Mouse (Mus musculus) embryonic facial prominence, embryonic 13.5 days (tissue): ENCODE measurements around the gene Pcnx3. TPM values are rescaled to one million over a fixed set of nuclear protein-coding genes. Genes with fewer than 3 reads are reported as not detected.

Experiments used
- ATAC-seq: fragments of 200-750 bp; cut with Nextera tagmentation; 2 replicates; pipeline ENCODE4 v1.8.0; 2017; ENCODE audit warnings: low read depth; ENCODE audit not compliant: insufficient number of reproducible peaks, insufficient read depth, low FRiP score, low TSS enrichment
- H3K27ac ChIP-seq: fragments of 300-500 bp; sonication (generic); 2 replicates; pipeline ENCODE4 v1.5.1; 2015; ENCODE audit warnings: moderate library complexity, mild to moderate bottlenecking, inconsistent platforms
- H3K27me3 ChIP-seq: fragments of 300-500 bp; sonication (generic); 2 replicates; pipeline ENCODE4 v1.6.1; 2015; ENCODE audit warnings: mild to moderate bottlenecking, inconsistent platforms
- H3K36me3 ChIP-seq: fragments of 300-500 bp; sonication (generic); 2 replicates; pipeline ENCODE4 v1.6.1; 2015; ENCODE audit warnings: mild to moderate bottlenecking, inconsistent platforms
- H3K4me1 ChIP-seq: fragments of 300-500 bp; sonication (generic); 2 replicates; pipeline ENCODE4 v1.6.1; 2015; ENCODE audit warnings: inconsistent platforms
- H3K4me2 ChIP-seq: fragments of 300-500 bp; sonication (generic); 2 replicates; pipeline ENCODE4 v1.6.1; 2015; ENCODE audit warnings: moderate library complexity, mild to moderate bottlenecking, inconsistent platforms
- H3K4me3 ChIP-seq: fragments of 300-500 bp; sonication (generic); 2 replicates; pipeline ENCODE4 v1.5.1; 2015; ENCODE audit warnings: mild to moderate bottlenecking, inconsistent platforms
- H3K9ac ChIP-seq: fragments of 300-500 bp; sonication (generic); 2 replicates; pipeline ENCODE4 v1.6.1; 2015; ENCODE audit warnings: mild to moderate bottlenecking, inconsistent platforms
- H3K9me3 ChIP-seq: fragments of 300-500 bp; sonication (generic); 2 replicates; pipeline ENCODE4 v1.6.1; 2016; ENCODE audit warnings: inconsistent platforms
- WGBS: fragments of 180-500 bp; shearing (Covaris S2); methylation state at CpG from one replicate; pipeline ENCODE4 v1.1.7; 2015; ENCODE audit warnings: mixed read lengths; 5-methylcytosine and 5-hydroxymethylcytosine counted together
- polyA plus RNA-seq: library from polyadenylated mRNA; unstranded; fragments of >200 nt; fragmentation: Nextera tagmentation; extraction: Ambion mirVana; gene quantifications from 2 replicates; pipeline ENCODE4 v1.2.1, GENCODE M21; 2015

Gene Pcnx3
- polyA plus RNA-seq = 25.6 and 26.5 TPM in 2 replicates

DNA sequence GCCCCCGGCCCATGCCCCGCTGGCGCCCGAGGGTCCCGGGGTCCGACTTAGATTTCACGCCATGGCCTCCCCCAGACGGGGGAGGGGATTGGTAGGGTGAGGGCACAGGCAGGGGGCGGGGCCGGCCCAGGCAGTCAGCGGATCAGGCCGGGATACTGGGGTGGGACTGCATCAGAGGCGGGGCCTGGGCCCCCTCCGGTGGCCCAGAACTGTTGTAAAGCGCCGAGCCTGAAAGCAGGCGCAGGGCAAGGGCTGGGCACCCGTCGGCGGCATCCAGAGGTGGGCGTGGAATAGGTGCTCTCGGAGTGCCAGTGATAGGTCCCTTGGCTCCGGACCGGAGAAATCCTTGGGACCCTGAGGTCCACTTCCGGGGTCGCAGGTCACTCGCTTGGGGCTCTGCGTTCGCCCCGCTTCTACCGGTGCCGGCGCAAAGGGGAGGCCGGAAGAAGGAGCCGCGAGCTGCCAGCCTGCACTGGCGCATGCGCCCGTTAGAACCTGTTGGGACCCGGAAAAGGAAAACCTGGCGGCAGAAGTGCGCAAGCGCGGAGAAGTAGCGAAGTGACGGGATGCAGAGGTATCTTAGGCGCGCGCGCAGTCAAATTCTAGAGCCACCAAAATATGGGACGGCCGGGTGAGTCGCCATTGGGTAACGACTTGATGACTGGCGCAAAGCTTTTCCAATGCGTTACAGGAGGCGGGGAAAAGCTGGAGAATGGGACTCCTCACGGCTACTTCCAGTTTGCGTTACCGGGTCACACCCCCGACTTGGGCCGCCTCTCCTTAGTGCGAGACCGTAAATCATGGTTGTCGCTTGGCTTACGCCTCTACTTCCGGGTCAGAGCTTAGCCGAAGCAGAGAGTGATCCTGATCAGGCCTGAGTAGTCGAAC is at the start of gene Pcnx3, which contains the start of gene Map3k11:
Pcnx3 (minus strand) TSS at position 709 of the 888 bp plus-strand sequence.
Map3k11 (plus strand) TSS at position 543 of the 888 bp plus-strand sequence.
- H3K9me3 ChIP-seq = no peaks in the 10 kb centered on the region
- H3K4me3 ChIP-seq = peak within 1 kb of the TSS; percentile 97
- ATAC-seq = peak; percentile 88
- peak within 1 kb of the TSS; percentile 94 for H3K9ac ChIP-seq
- H3K4me1 ChIP-seq = peaks cover 46% of the 10 kb centered on the region
- under 1% methylated on average over 69 of the region's 69 CpGs for WGBS
- peak within 1 kb of the TSS; percentile 94 for H3K27ac ChIP-seq
- peaks cover 59% of the 10 kb centered on the region for H3K36me3 ChIP-seq
- H3K27me3 ChIP-seq = no peaks in the 10 kb centered on the region
- H3K4me2 ChIP-seq = peak within 1 kb of the TSS; percentile 100

GRCm38 (mm10) chr19:5734325-5734724 is 45.6 kb upstream of the Pcnx3 start:
- H3K9me3 ChIP-seq = no peaks in the 10 kb centered on the region
- no peak overlapping the region for H3K4me3 ChIP-seq
- H3K4me1 ChIP-seq = peaks cover 22% of the 10 kb centered on the region
- H3K4me2 ChIP-seq = no peak overlapping the region
- H3K9ac ChIP-seq = no peak overlapping the region
- ATAC-seq = no peak
- H3K36me3 ChIP-seq = peaks cover 6% of the 10 kb centered on the region
- no peak overlapping the region for H3K27ac ChIP-seq
- WGBS = 79% methylated on average over 9 of the region's 9 CpGs
- peaks cover 19% of the 10 kb centered on the region for H3K27me3 ChIP-seq

GRCm38 (mm10) chr19:5731264-5731978 is 42.7 kb upstream of the Pcnx3 start:
- Histone ChIP-seq H3K36me3 (peaks cover 6% of the 10 kb centered on the region), H3K4me1 (peaks cover 44% of the 10 kb centered on the region), H3K27me3 (peaks cover 10% of the 10 kb centered on the region; the same call in 1 of the 2 replicates), H3K4me2 (peak overlapping the region; percentile 99), H3K9ac (peak overlapping the region; percentile 79), H3K4me3 (peak overlapping the region; percentile 70), H3K9me3 (no peaks in the 10 kb centered on the region), H3K27ac (peak overlapping the region; percentile 65; the same call in 1 of the 2 replicates)
- ATAC-seq = peak; percentile 70
- under 1% methylated on average over 47 of the region's 47 CpGs for WGBS

- Histone ChIP-seq H3K27ac (no peak overlapping the region), H3K4me1 (peaks cover 53% of the 10 kb centered on the region), H3K27me3 (peaks cover 6% of the 10 kb centered on the region; the same call in 1 of the 2 replicates), H3K4me3 (peak overlapping the region; percentile 95), H3K9me3 (no peaks in the 10 kb centered on the region), H3K9ac (peak overlapping the region; percentile 79), H3K36me3 (peaks cover 6% of the 10 kb centered on the region), H3K4me2 (peak overlapping the region; percentile 99)
- 73% methylated on average over 29 of the region's 29 CpGs for WGBS
- no peak for ATAC-seq
These were observed 41.8 kb upstream of the Pcnx3 start for GRCm38 (mm10) chr19:5730314-5731186.

DNA sequence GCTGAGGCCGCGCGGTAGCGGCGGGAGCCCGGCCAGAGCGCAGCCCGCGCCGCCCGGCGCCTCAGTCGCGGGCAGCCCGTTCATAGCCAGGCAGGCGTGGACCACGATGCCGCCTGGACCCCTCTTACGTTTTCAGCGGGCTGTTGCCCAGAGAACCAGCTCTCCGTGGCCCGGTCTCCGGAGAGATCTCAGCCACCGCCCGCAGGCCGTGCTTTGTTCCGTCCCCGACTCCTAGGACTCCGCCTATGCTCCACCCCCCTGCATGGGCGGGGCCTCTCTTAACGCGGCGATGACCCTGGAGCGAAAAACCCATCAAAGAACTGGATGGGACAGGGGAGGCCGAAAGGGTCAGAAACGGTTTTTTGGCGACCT is 40.7 kb upstream of the Pcnx3 start, which contains the start of gene Fam89b:
Fam89b (minus strand) TSS at position 210 of the 372 bp plus-strand sequence.
- Histone ChIP-seq H3K27ac (peak within 1 kb of the TSS; percentile 96), H3K9me3 (no peaks in the 10 kb centered on the region), H3K36me3 (peaks cover 17% of the 10 kb centered on the region), H3K4me1 (peaks cover 64% of the 10 kb centered on the region), H3K4me3 (peak within 1 kb of the TSS; percentile 95), H3K27me3 (no peaks in the 10 kb centered on the region), H3K9ac (peak within 1 kb of the TSS; percentile 99), H3K4me2 (peak within 1 kb of the TSS; percentile 99)
- peak; percentile 82 for ATAC-seq
- whole genome bisulfite sequencing = under 1% methylated on average over 37 of the region's 37 CpGs

GRCm38 (mm10) chr19:5728631-5729443 is 40.1 kb upstream of the Pcnx3 start:
- Histone ChIP-seq H3K27me3 (no peaks in the 10 kb centered on the region), H3K27ac (peak overlapping the region; percentile 96), H3K4me2 (peak overlapping the region; percentile 99), H3K36me3 (peaks cover 23% of the 10 kb centered on the region), H3K4me1 (peaks cover 69% of the 10 kb centered on the region), H3K9me3 (no peaks in the 10 kb centered on the region), H3K9ac (peak overlapping the region; percentile 99), H3K4me3 (peak overlapping the region; percentile 95)
- 5% methylated on average over 36 of the region's 37 CpGs for WGBS
- 0 out of 2 replicates have a peak, but pooled peaks have one; percentile 22 for ATAC-seq

DNA sequence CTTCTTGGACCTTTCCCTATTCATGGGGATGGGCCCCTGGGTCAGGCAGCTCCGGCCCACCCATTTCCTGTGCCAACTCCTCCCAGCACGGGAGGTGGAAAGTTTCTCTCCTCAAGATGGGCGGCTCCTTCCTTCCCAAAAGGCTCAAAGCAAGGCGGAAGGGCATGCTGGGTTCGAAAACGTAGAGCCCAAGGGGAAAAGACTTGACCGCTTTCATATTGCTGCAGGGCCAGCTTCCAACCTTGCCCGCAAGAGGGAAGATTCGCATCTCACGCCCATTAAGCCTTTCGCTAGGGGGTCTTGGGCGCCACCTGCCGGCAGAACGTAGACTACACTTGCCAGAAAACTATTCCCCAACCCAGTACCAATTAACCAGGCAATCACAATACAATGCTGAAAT is 39.0 kb upstream of the Pcnx3 start:
- H3K27ac ChIP-seq = peak overlapping the region; percentile 72
- peak overlapping the region; percentile 95 for H3K4me3 ChIP-seq
- H3K4me2 ChIP-seq = peak overlapping the region; percentile 99
- H3K36me3 ChIP-seq = peaks cover 29% of the 10 kb centered on the region
- no peaks in the 10 kb centered on the region for H3K27me3 ChIP-seq
- ATAC-seq = no peak
- H3K9me3 ChIP-seq = no peaks in the 10 kb centered on the region
- peaks cover 69% of the 10 kb centered on the region for H3K4me1 ChIP-seq
- WGBS = 4% methylated on average over 14 of the region's 14 CpGs
- H3K9ac ChIP-seq = peak overlapping the region; percentile 99

DNA sequence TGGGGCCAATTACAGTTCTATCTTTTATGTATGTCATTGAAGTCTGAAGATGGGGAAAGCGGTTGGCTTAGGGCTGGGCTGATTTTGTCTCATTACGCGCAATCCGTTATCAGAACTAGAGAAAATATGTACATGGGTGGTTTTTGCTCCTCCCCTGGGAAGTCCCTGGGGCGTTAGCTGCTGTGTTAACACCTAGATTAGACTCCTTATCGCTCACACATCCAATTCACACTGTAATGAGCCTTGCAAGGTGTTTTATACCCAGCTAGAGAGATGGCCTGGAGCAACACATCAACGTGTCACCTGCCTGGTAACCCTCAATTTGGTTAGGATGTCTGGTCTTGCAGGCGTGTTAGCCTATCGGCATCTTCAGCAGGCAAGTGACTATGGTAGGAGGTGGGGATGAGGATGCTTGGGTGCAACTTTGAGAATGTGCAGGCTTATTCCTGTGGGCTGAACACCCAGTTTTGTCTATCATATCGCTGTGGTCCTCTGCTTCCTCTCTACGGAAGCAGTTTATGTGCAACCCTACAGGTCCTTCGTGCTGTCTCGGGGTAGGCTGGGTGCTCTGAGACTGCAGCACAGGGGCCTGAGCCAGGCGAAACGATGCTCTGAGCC is 38.4 kb upstream of the Pcnx3 start:
- Histone ChIP-seq H3K36me3 (peaks cover 36% of the 10 kb centered on the region), H3K9me3 (no peaks in the 10 kb centered on the region), H3K4me3 (peak overlapping the region; percentile 95), H3K9ac (peak overlapping the region; percentile 99), H3K27me3 (no peaks in the 10 kb centered on the region), H3K4me2 (peak overlapping the region; percentile 99), H3K4me1 (peaks cover 68% of the 10 kb centered on the region), H3K27ac (peak overlapping the region; percentile 72)
- no peak for ATAC-seq
- 70% methylated on average over 15 of the region's 15 CpGs for WGBS

DNA sequence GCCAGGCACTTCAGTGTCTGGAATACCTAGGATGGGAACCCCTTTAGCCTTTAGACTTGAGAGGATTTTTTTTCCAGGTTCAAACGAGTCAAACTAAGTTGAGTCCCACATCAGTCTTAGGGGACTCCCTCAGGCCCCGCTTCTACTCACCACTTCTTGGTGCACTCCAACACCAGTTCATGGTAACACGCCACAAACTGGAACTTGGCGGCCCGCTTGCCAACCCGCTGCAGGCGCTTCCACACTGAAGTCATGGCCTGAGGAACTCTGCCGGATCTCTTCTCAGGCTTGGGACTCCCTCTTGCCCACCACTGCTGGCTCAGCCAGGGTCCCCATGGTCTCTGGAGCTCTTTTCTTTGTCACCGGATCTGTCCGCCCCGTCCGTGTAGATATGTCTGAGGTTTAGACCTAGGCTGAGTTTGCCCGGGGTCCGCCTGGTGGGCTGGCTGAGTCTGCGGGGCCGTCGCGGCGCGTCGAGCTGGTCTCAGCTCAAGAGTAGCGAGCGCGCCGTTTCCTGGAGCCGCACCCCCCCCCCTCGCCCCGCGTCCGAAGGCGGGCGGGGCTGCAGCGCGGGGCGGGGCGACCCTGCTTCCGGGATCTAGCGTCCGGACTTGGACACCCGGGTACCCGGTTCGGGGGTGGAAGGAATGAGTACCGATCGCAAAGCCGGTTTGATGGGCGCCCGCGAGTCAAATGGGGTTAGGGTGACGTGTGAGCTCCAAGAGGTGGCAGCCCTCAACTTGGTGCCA is 37.2 kb upstream of the Pcnx3 start, which contains the start of gene Ehbp1l1:
Ehbp1l1 (minus strand) TSS at position 551 of the 749 bp plus-strand sequence.
- H3K4me3 ChIP-seq = peak within 1 kb of the TSS; percentile 95
- ATAC-seq = no peak
- peak within 1 kb of the TSS; percentile 99 for H3K9ac ChIP-seq
- H3K27me3 ChIP-seq = no peaks in the 10 kb centered on the region
- peak within 1 kb of the TSS; percentile 72 for H3K27ac ChIP-seq
- H3K4me2 ChIP-seq = peak within 1 kb of the TSS; percentile 99
- no peaks in the 10 kb centered on the region for H3K9me3 ChIP-seq
- peaks cover 61% of the 10 kb centered on the region for H3K4me1 ChIP-seq
- peaks cover 45% of the 10 kb centered on the region for H3K36me3 ChIP-seq
- WGBS = 10% methylated on average over 49 of the region's 49 CpGs
